Mouse (Mus musculus) left cerebral cortex, postnatal 4 days (tissue): ENCODE measurements around the gene Inpp4b. TPM values are rescaled to one million over a fixed set of nuclear protein-coding genes. Genes with fewer than 3 reads are reported as not detected.

Experiments
- DNase-seq: peaks from one replicate; pipeline ENCODE4 v3.0.0-alpha.2; 2022
- intact Hi-C: fragments of 180-260 bp; cut with DNase I; formaldehyde crosslinking; loops from one replicate; pipeline ENCODE4 v1.15.1; 2025
- total RNA-seq, 2 experiments: library from RNA; stranded (reverse); gene quantifications; 2 replicates each; pipeline ENCODE4 v1.2.3; 2021

Inpp4b gene
- total RNA-seq, 2 experiments from 2014 or later = 8.1 to 9.8 TPM

- intact Hi-C loops = no loop called here
- DNase-seq = no peak
Observed at GRCm38 (mm10) chr8:81454830-81455229, 112.5 kb downstream of the Inpp4b start.

- intact Hi-C loops = no loop called here
- DNase-seq = no peak
Observed at GRCm38 (mm10) chr8:81463762-81464161, 121.4 kb downstream of the Inpp4b start.

- DNase-seq = no peak
- intact Hi-C loops = no loop called here
Observed at GRCm38 (mm10) chr8:81466776-81467175, 124.4 kb downstream of the Inpp4b start.

- intact Hi-C loops = loop anchor here (5.0 kb wide), 1 partner anchor 549 kb away; no protein-coding TSS in a partner anchor
- no peak for DNase-seq
Observed at GRCm38 (mm10) chr8:81478674-81479073, 136.3 kb downstream of the Inpp4b start.

GRCm38 (mm10) chr8:81483834-81484233 lies 141.5 kb downstream of the Inpp4b start:
- intact Hi-C loops = no loop called here
- DNase-seq = no peak

- intact Hi-C loops = no loop called here
- no peak for DNase-seq
Observed at GRCm38 (mm10) chr8:81485626-81486025, 143.3 kb downstream of the Inpp4b start.

GRCm38 (mm10) chr8:81489894-81490661 lies 147.7 kb downstream of the Inpp4b start:
- intact Hi-C loops = no loop called here
- no peak for DNase-seq

GRCm38 (mm10) chr8:81491097-81491705 lies 148.8 kb downstream of the Inpp4b start:
- DNase-seq = no peak
- intact Hi-C loops = no loop called here

- intact Hi-C loops = no loop called here
- DNase-seq = no peak
Observed at GRCm38 (mm10) chr8:81491706-81492204, 149.4 kb downstream of the Inpp4b start.

GRCm38 (mm10) chr8:81494823-81495222 lies 152.5 kb downstream of the Inpp4b start:
- intact Hi-C loops = no loop called here
- DNase-seq = no peak

GRCm38 (mm10) chr8:81497646-81498045 lies 155.3 kb downstream of the Inpp4b start:
- intact Hi-C loops = no loop called here
- DNase-seq = no peak

- DNase-seq = no peak
- intact Hi-C loops = no loop called here
Observed at GRCm38 (mm10) chr8:81502216-81502615, 159.9 kb downstream of the Inpp4b start.

GRCm38 (mm10) chr8:81502982-81503381 lies 160.6 kb downstream of the Inpp4b start:
- intact Hi-C loops = no loop called here
- no peak for DNase-seq

GRCm38 (mm10) chr8:81512826-81513225 lies 170.5 kb downstream of the Inpp4b start:
- DNase-seq = no peak
- intact Hi-C loops = no loop called here

- intact Hi-C loops = no loop called here
- no peak for DNase-seq
Observed at GRCm38 (mm10) chr8:81514425-81514824, 172.1 kb downstream of the Inpp4b start.

GRCm38 (mm10) chr8:81522085-81522484 lies 179.7 kb downstream of the Inpp4b start:
- intact Hi-C loops = no loop called here
- no peak for DNase-seq

GRCm38 (mm10) chr8:81524561-81524960 lies 182.2 kb downstream of the Inpp4b start:
- intact Hi-C loops = no loop called here
- no peak for DNase-seq

GRCm38 (mm10) chr8:81527661-81528060 lies 185.3 kb downstream of the Inpp4b start:
- intact Hi-C loops = no loop called here
- DNase-seq = no peak

- DNase-seq = no peak
- intact Hi-C loops = no loop called here
Observed at GRCm38 (mm10) chr8:81538310-81538709, 196.0 kb downstream of the Inpp4b start.

GRCm38 (mm10) chr8:81558550-81558949 lies 216.2 kb downstream of the Inpp4b start:
- intact Hi-C loops = no loop called here
- no peak for DNase-seq

GRCm38 (mm10) chr8:81562405-81562804 lies 220.0 kb downstream of the Inpp4b start:
- DNase-seq = no peak

GRCm38 (mm10) chr8:81565484-81565883 lies 223.1 kb downstream of the Inpp4b start:
- intact Hi-C loops = no loop called here
- DNase-seq = no peak

More at GRCm38 (mm10) chr8:81562405-81562804, 220.0 kb downstream of the Inpp4b start:
- intact Hi-C loops = no loop called here
